Mouse (Mus musculus) cerebellum, adult 11 months (tissue): Measurements from ENCODE around the gene Tmem95.
"Not testable (repeated sequence)": the region's sequence is repeated elsewhere in the genome, so short reads cannot be mapped to it uniquely, and the experiment has no call there.

ENCODE experiments used
- DNase-seq: peaks from one replicate; pipeline ENCODE4 v3.0.0; 2022

Tmem95 gene

DNA sequence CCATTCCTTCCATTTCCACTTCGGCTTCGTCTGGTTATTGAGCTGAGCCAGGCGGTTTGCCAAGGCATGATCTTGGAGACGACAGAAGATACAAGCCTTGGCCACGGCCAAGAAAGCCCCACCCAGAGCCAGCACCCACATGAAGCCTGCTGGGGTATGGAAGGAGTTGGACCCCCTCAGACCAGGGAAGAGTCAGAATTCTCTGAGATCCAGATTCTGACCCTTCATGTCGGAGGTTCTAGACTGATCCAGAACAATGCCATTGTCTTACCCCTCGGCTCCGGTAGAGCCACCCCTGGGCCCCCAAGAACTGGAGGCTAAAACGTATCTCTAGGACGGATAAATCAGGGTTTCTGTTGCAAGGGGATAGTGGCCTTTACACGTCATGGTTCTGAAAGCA is at the start of gene Tmem95:
TSS of gene Tmem95 (minus strand) at position 141 of the 400 bp plus-strand sequence.
- no peak for DNase-seq

DNA sequence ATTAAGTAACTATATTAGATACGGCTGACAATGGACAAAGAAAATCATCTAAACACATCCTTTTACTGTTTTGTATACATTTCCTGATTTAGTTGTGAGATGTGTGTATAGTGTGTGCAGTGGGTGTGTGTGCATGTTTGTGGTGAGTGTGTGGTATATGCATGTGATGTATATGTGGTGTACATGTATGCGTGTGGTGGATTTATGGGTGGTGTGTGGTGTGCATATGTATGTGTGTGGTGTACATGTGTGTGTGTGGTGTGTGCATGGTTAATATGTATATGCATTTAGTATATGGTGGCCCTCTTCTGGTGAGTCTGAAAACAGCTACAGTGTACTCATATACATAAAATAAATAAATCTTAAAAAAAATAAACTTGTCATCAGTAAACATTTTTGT is 49.7 kb upstream of the Tmem95 start:
- DNase-seq: no peak

DNA sequence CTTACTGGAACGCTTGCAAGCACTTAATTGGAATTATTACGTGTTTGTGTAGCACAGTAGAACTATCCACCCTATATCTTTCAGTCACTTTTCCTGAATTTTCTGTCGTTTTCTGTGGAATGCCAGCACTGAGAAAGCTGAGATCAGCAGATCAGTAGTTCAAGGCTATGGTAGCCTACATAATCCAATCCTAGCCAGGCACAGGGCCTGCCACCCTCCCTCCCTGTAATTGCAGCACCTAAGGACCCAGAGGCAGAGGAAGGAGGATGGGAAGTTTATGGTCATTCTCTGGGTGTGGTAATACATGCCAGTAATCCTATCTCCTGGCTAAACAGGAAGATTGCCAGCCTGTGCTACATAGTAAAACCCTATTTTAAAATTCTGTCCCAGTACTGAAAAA is 45.0 kb upstream of the Tmem95 start:
- DNase-seq: no peak

DNA sequence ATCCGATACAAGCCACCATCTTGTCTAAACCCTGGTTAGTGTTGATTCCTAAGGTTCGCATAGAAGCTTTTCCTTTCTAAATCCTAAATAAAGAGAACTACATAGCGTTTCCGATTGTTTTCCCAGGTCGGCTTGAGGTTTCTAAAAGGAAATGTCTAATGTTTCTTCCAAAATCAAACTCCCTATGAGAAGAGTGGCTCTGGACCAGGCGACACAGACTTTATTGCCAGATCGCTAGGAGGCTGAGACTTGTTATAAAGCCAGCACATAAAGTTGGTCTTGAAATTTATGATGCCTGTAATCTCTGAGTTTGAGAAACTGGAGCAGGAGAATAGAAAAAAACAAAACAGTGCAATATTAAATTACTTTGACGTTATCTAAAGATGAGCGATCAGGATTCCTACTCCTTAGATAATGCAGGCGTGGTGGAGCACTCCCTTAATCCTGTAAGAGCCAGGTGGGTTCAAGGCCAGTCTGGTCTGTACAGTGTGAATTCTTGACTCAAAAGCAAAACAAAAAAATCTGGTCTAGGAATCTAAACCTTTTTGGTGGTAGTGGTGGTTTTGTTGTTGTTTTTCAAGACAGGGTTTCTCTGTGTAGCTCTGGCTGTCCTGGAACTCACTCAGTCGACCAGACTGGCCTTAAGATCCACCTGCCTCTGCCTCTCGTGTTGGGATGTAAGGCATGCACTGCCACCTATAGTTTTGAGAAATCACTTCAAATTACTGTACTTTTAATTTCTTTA is 44.4 kb upstream of the Tmem95 start:
- no peak for DNase-seq

DNA sequence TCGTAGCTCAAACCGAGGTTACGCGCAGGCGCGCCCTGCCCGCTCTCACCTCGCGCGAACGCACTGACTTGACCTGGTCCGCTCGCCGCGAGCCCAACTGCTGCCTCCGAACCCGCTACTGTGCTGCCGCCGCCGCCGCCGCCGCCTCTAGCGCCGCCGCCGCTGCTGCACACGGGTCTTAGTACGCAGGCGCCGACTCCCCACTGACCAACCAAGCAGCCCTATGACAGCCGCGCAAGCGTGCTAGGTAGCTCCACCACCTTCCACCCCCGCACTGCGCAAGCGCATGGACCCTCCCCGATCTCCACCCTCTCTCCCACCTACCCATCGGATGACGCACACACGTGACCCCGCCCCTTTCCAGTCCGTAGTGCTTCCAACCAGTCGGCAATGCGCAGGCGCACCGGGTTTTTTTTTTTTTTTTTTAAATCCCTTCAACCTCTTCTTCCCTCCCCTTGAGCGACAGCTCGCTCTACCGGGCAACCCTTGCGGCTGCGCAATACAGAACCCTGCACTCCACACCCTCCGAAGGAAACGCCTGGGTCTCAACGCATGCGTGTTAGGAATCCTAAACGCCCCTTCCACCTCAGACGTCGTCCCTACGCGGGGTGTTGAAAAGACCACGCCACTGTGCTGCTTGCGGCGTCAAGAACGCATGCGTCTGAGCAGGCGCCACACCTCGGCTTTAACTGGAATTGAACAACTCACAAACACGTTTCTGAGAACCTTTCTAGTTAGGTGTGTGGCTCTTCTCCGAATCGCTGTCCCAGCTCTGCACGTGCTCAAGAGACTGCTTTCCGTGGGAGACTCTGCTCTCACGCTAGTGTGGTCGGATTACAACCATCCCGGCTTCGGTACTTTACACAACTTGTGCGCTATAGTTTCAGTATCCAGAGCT is 43.5 kb upstream of the Tmem95 start, which contains the start of gene Eif5a:
TSS of gene Eif5a (minus strand) at position 845 of the 898 bp plus-strand sequence.
- DNase-seq: peak; percentile 100

DNA sequence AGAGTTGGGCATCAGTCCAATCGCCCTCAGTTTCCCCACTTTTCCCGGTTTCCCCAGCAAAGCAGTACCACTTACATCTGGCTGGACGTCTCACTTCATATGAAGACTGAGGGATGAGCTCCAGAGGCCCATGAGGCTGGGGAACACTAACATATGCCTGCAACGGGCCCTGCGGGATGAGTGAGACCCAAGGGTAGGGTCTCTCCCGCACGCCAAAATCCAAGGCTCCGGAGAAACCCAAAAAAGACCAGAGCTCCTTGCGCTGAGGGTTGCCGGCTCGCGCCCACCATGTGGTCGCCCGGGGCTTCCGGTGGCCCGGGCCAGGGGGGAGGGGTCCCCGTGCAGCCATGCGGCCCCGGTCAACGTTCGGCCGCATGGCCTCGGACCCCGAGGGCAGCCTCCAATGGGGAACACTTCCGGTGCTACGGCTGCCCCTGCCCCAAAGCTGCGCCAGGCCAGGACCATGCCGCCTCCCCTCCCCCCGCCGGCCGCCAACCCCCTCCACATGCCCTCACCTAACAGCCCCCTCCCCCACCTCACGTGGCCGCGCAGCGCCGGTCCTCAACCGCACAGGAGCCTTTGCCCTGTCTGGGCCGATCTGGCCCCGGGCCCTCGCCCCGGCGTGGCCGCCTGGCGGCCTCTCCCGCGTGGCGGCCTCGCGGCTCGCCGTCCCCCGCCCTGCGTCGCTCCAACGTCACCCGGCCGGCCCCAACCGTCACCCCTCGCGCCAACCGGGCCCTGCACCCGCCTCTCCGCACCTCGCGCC is 42.6 kb upstream of the Tmem95 start:
- DNase-seq: no peak

DNA sequence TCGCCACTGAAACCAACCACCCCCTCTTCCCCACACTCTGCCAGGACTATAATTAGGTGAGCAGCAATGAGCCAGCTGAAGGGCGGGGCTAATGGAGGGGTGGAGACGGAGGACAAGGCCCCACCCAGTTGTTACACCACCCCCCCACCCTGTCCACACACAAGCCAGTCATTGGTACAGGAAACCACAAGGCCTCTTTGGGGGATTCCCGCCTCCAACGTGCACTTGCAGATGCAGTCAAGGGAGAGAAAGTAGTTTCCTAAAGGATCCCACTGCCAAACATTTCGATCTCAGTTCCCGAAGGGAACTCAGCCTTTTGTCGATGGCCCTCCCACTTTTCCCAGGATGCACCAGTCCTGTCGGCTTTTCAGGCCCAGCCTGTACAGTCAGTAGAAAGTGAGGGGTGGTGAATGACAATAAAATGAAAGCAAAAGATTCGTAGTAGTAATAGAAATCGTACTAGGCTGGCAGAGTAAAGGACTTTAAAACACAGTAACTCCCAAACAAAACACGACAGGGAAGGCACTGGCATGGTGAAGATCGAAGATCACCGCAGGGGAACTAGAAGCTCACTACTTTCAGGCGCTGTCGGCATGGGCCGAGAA is 41.9 kb upstream of the Tmem95 start:
- peak; percentile 38 for DNase-seq

DNA sequence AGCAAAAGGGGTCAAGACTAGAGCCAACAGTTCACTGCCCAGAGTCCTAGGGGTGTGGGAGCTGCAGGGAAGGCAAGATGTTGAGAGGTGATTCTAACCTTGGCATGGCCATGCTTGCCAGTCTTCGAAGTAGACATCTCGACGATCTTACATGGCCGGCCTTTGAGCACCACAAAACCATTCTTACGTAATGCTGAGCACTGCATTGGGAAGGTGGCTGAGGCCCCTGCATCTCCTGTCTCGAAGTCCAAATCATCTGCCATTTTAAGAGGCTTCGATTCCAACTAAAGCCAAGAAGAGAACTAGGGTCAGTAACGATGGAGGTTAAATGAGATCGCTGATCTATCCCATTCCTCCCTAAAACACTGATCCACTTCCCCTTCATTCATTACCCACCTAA is 41.2 kb upstream of the Tmem95 start:
- no peak for DNase-seq

DNA sequence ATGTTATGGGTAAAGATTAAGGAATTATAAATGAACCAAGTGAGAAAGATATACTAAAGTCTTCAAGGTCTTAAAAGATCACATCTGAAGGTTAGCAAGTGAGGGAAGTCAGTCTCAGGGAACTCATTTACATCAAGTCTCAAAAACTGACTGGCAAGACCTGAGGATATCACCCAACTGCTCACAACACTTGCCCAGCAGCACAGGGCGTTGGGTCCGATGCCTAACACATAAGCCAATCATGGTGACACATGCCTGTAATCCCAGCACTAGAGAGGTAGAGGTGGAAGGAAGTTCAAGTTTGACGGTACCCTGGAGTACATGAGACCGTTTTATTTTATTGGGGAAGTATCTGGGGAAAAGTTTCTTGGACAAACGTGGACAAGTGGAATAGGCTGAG is 40.3 kb upstream of the Tmem95 start:
- no peak for DNase-seq

DNA sequence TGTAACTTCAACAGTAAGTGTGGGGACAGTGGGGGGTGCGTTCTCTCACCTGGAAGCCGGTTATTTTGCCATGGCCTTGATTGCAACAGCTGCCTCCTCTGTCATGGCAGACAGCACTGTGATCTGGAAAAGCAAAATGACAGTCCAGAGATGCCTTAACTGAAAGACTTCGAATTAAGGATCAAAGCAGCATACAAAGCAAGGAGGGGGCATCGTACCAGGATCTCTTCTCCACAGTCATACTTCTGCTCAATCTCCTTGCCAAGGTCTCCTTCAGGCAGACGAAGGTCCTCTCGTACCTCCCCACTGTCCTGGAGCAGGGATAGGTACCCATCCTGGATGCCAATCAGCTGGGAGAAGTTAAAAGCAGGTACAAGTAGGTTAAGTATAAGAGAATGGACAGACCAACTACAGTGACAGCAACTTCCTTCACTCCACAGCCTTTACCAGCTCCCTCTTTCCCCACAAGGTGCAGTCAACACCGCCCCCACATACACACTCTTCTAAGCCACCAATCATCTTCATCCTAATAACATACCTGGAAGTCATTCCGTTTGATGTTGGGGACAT is 39.6 kb upstream of the Tmem95 start:
- DNase-seq: no peak

DNA sequence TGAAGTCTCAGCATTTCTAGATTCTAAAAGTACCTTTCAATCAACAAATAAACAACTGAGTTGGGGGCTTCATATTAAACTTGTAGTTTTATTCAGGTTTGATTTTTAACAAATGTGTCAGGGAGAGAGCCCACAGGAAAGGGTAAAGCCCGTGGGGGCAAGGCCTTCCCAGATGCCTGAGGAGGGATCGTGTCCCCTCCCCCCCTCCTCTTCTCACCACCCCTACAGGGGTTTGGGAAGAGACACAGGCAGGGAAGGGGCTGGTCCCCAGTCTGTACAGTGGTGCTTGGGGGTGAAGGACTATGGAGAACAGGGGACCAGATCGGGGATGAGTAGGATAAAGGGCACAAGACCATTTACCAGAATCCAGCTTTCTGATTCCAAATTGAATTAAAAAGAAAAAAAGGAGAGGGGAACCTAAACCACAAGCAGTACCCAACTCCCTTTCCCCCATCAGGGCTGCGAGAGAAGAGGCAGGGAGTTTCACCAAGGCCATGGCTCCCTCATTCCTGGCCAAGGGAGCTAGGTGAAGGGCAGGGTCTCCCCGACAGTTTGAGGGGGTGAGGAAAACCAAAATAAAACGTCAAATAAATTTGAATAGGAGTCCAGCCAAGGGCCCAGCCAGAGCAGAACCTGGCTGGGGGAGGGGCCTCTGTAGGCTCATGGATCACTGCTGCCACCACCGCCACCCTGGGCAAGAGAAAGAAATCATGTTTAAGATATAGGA is 39.0 kb upstream of the Tmem95 start:
- not testable (repeated sequence) for DNase-seq

DNA sequence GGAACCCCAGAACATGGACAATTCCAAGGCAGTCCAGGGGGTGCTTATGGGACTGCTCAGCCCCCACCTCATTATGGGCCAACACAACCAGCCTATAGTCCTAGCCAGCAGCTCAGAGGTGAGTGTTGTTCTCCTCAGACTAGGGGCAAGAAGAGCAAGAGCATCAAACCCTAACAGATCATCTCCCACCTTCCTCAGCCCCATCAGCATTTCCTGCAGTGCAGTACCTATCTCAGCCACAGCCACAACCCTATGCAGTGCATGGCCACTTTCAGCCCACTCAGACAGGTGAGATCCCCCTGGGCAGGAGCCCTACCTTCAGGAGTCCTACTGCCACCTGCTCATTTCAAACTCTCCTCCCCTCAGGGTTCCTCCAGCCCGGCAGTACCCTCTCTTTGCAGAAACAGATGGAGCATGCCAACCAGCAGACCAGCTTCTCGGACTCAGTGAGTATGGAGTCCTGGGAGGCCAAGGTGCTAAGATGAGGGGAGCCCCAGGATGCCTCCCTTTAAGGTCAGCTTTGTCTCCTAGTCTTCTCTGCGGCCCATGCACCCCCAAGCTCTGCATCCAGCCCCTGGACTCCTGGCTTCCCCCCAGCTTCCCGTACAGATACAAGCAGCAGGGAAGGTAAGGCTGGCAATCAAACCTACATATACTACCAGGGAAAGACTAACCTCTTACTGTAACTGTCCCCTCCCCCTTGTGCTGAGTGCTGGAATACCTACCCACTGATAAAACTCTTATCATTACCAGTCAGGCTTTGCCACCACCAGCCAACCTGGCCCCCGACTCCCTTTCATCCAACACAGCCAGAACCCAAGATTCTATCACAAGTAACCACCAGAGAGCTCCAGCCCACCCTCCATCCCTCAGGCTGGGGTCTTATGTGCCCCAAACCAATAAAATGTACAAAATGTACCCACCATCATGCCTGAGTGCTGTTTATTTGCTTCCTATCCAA is 38.1 kb upstream of the Tmem95 start:
- no peak for DNase-seq

DNA sequence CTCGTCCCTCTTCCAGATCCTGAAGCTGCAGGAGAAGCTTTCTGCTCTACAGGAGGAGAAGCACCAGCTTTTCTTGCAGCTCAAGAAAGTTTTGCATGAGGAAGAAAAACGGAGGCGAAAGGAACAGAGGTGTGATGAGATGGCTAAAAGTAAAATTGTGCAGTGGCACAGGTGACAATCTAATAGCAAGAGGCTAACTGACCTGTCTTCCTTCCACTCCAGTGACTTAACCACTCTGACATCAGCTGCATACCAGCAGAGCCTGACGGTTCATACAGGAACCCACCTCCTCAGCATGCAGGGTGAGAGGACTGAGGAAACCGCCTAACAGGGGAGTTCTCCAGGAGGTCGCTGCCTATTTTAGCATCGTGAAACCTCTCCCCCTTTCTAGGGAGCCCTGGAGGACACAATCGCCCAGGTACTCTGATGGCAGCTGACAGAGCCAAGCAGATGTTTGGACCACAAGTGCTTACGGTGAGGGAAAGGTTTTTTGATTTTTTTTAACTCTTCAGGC is 37.2 kb upstream of the Tmem95 start:
- no peak for DNase-seq

DNA sequence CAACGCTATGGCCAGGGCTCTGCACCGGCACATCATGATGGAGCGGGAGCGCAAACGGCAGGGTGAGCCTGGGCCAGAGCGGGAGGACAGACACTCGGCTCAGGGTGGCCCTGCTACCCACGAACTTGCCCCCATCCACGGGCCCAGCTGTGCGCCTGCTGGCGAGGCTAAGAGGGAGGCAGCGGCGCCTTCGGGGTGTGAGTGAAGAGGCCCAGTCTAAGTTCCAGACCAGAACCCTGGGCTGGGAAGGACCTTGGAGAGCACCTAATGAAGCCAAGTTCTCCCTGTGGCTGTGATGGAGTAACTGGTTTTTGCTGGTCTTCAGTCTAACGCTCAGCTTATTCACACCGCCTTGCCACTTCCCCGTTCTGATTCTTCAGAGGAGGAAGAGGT is 36.5 kb upstream of the Tmem95 start:
- no peak for DNase-seq

DNA sequence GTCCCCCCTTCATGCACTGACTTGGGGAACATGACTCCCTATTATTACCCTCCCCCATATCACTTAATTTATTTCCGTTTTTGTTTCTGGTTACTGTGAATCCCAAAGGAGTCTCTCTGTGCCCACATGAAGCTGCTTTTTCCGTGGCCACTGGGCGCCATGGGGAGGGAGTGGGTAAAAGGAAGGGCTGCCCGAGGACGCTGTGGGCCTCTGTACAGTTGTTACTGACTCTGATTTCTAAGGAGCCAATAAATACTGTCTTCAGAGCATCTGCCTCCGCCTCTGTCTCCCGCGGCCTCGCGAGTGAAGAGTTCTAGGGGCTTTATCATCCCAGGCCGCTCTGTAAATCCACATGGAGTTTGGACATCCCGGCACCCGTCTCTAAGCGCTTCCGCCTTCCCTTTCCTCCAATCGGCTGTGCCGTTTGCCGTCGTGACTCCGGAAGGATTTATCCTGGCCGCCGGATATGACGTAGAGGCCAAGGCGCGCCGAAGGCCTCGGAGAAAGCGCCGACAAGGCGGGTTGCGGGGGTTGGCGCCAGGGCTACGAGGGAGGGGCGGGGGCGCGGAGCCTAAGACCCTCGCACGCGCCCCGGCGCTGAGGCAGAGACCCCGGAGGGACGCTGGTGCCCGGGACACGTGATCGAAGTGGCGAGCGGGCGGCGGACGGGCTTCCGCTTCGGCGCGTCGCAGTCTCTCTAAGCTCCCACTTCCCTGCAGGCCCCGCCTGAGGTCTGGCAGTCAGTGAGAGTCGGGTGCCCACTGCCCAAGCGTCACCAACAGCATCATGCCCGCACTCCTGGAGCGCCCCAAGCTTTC is 35.9 kb upstream of the Tmem95 start, which contains the start of gene Gps2:
TSS of gene Gps2 (plus strand) at position 335 of the 818 bp plus-strand sequence.
- DNase-seq: peak; percentile 88

DNA sequence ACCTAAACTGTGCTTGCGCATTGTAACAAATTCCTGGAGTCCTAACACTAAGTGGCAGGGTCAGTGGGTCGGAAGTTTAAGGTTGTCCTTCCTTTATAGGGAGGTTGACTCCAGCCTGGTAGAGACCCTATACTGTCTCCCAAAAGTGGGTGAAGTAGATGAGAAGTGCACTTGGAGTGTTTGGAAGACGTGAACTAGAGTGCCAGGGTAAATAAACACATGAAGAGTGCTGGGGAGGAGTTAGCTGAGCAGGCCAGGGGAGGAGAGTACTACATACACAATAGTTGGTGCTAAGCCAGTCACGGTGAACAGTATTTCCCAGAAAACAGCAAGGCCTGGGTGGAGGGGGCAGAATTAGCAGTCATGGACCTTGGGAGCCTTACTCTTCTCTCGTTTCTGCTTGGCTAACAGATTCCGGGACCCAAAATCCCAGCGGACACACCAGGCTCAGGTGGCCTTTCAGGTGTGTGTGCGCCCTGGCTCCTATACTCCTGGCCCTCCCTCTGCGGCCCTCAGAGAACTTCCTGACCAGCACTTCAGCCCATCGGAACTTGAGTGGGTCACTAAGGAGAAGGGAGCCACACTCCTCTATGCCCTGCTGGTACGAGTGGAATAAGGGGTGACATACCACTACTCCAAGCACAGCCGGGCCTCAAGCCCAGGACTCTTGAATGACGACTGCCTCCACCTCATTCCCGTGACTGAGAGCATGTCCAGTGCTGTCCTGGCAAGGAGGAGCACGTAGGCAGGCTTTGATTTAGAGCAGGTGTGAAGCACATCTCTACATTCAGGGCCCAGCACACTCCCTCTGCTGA is 35.1 kb upstream of the Tmem95 start:
- no peak for DNase-seq

DNA sequence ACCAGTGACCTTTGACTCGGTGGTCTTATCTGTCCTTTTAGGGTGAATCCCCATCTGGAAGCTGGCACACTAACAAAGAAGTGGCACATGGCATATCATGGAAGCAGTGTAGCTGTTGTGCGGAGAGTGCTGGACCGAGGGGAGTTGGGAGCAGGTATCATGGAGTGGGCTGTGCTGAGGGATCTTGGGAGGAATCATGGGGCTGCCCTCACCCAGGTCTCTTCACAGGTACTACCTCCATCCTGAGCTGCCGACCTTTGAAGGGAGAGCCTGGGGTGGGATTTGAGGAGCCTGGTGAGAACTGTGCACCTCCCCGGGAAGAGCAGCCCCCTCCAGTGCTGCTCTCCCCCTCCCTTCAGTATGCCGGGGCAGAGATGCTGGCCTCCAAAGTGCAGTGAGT is 33.9 kb upstream of the Tmem95 start:
- DNase-seq: no peak

DNA sequence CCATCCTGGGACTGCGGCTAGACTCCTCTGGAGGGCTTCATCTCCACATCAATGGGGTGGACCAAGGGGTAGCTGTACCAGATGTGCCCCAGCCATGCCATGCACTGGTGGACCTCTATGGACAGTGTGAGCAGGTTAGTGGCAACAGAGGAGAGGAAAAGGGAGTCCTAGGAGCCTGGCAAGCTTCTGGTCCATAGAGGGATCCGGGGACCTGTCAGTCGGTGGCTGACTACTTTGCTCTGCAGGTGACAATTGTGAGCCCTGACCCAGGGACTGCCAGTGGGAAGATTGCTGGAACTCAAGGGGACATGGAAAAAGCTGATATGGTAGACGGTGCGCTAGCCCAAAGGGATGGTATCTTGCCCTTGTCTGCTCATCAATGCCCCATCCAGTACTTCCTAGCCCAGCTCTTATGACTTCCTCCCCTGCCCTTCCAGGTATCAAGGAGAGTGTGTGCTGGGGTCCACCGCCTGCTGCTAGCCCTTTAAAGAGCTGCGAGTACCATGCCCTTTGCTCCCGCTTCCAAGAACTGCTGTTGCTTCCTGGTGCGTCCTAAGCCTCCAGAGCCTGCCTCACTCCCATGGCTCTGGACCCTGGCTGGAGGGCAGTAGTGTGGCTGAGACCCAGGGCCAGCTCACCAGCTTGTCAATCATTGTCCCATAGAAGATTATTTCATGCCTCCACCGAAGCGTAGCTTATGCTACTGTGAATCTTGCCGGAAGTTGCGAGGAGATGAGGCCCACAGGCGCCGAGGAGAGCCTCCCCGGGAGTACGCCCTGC is 33.2 kb upstream of the Tmem95 start:
- DNase-seq: no peak
